ENCODE assay signal across 8 mouse cellular contexts in the genomic region with DNA sequence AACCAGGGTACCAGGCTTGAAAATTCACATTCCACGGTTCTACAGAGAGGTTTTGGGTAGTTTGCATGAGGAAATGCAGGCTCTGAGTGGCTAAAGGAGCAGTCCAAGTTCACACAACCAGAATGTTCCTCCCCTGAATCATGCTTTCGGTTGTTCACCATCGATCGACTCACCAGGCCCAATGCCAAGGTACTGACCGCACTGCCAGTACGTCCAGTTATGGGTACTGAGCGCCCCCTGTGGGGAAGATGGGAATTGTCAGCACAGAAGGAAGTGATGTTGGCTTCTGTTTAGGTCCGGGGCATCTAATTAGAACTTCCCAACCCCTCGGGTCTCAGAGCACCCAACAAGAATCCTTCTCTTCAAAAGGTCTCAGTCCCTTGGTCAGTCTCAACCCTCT. TPM values are rescaled to one million over a fixed set of nuclear protein-coding genes. Genes with fewer than 3 reads are reported as not detected.
DNase-seq lines count a peak whose midpoint lies in the region; ATAC-seq lines count a peak whose summit lies in the region.

No protein-coding gene starts in this region.

- no peak overlapping the region for H3K9ac ChIP-seq in hindbrain, embryonic 15.5 days

- DNase-seq in ZHBTc4 (ENCODE audit: low read depth, low spot score): peak; percentile 66
- peak; percentile 96 to 98 for DNase-seq in cerebellum, postnatal 25 days
- peak; percentile 90 to 95 for DNase-seq in frontal cortex, postnatal 36 days (ENCODE audit: low spot score in 2 of 2)
- peak; percentile 83 to 84 for DNase-seq in layer of hippocampus, postnatal 36 days
- DNase-seq in lung, postnatal 4 days: peak; percentile 90 to 93
- DNase-seq in right cerebral cortex, adult 2 months (ENCODE audit: low spot score in 2 of 2): peak; percentile 96 to 98
- DNase-seq in urinary bladder, postnatal 14 days (ENCODE audit: low spot score): peak; percentile 98

- 31% methylated on average over 9 of the region's 9 CpGs for WGBS in hindbrain, embryonic 15.5 days

- H3K9me3 ChIP-seq in hindbrain, embryonic 15.5 days: no peaks in the 10 kb centered on the region

- no peak overlapping the region for H3K27ac ChIP-seq in hindbrain, embryonic 15.5 days (replicated peaks)

- 0 out of 2 replicates have a peak, but pooled peaks cover 7% of the 10 kb centered on the region for H3K36me3 ChIP-seq in hindbrain, embryonic 15.5 days

- H3K4me3 ChIP-seq in hindbrain, embryonic 15.5 days: no peak overlapping the region

- peak overlapping the region; percentile 29; the same call in 1 of the 2 replicates for H3K4me2 ChIP-seq in hindbrain, embryonic 15.5 days

- no peaks in the 10 kb centered on the region for H3K27me3 ChIP-seq in hindbrain, embryonic 15.5 days

- ATAC-seq in hindbrain, embryonic 15.5 days (ENCODE audit: low FRiP score, low read depth): no peak

- peaks cover 16% of the 10 kb centered on the region for H3K4me1 ChIP-seq in hindbrain, embryonic 15.5 days (replicated peaks)

RNA-seq across cellular contexts. Expression of a gene that starts 5.1 kb away (rescaled TPM):
- 8.6 and 9.3 TPM in 2 replicates for polyA plus RNA-seq in hindbrain, embryonic 15.5 days (2015; fragmentation: Nextera tagmentation; extraction: Ambion mirVana)
- total RNA-seq in layer of hippocampus, postnatal 36 days (2021): 1 to 10 TPM; 9.0 to 9.8 TPM

RNA-seq across cellular contexts. Expression of a gene that starts 20.9 kb away (rescaled TPM):
- polyA plus RNA-seq in hindbrain, embryonic 15.5 days (2015; fragmentation: Nextera tagmentation; extraction: Ambion mirVana): 0.34 and 0.54 TPM in 2 replicates
- under 1 TPM; 0.27 to 0.53 TPM for total RNA-seq in layer of hippocampus, postnatal 36 days (2021)

RNA-seq across cellular contexts. Expression of a gene that starts 22.4 kb away (rescaled TPM):
- 3.8 and 4.8 TPM in 2 replicates for polyA plus RNA-seq in hindbrain, embryonic 15.5 days (2015; fragmentation: Nextera tagmentation; extraction: Ambion mirVana)
- total RNA-seq in layer of hippocampus, postnatal 36 days (2021): 1 to 10 TPM; 2.8 to 3.6 TPM

RNA-seq across cellular contexts. Expression of a gene that starts 44.2 kb away (rescaled TPM):
- polyA plus RNA-seq in hindbrain, embryonic 15.5 days (2015; fragmentation: Nextera tagmentation; extraction: Ambion mirVana): 1.0 and 2.5 TPM in 2 replicates
- 1 to 10 TPM; 1.4 to 1.8 TPM for total RNA-seq in layer of hippocampus, postnatal 36 days (2021)

RNA-seq across cellular contexts. Expression of a gene that starts 57.7 kb away (rescaled TPM):
- 2.0 and 2.2 TPM in 2 replicates for polyA plus RNA-seq in hindbrain, embryonic 15.5 days (2015; fragmentation: Nextera tagmentation; extraction: Ambion mirVana)
- total RNA-seq in layer of hippocampus, postnatal 36 days (2021): 10 to 100 TPM; 15.1 to 17.1 TPM
